Mouse (Mus musculus) heart, embryonic 13.5 days (tissue): Measurements from ENCODE around the gene Samd10. TPM values are rescaled to one million over a fixed set of nuclear protein-coding genes. Genes with fewer than 3 reads are reported as not detected.
A peak's percentile ranks its signal among the peaks of the same experiment; 100 is the strongest.

Experiments
- ATAC-seq: fragments of 200-750 bp; cut with Nextera tagmentation; 2 replicates; pipeline ENCODE4 v1.8.0; 2017; ENCODE audit warnings: moderate TSS enrichment; ENCODE audit not compliant: insufficient number of reproducible peaks, low FRiP score, low TSS enrichment; ENCODE audit errors: extremely low read depth
- H3K27ac ChIP-seq: fragments of 300-500 bp; sonication (generic); replicated peaks from 2 replicates; pipeline ENCODE4 v1.5.1; 2015; ENCODE audit warnings: moderate library complexity, mild to moderate bottlenecking, inconsistent platforms
- H3K27me3 ChIP-seq: fragments of 300-500 bp; sonication (generic); replicated peaks from 2 replicates; pipeline ENCODE4 v1.6.1; 2015; ENCODE audit warnings: mild to moderate bottlenecking, inconsistent platforms
- H3K36me3 ChIP-seq: fragments of 300-500 bp; sonication (generic); 2 replicates; pipeline ENCODE4 v1.6.1; 2015; ENCODE audit warnings: mild to moderate bottlenecking, inconsistent platforms
- H3K4me1 ChIP-seq: fragments of 300-500 bp; sonication (generic); 2 replicates; pipeline ENCODE4 v1.6.1; 2015; ENCODE audit warnings: inconsistent platforms
- H3K4me2 ChIP-seq: fragments of 300-500 bp; sonication (generic); 2 replicates; pipeline ENCODE4 v1.6.1; 2015; ENCODE audit warnings: inconsistent platforms, mild to moderate bottlenecking, moderate library complexity
- H3K4me3 ChIP-seq: fragments of 300-500 bp; sonication (generic); 2 replicates; pipeline ENCODE4 v1.5.1; 2015; ENCODE audit warnings: moderate library complexity, mild to moderate bottlenecking, inconsistent platforms
- H3K9ac ChIP-seq: fragments of 300-500 bp; sonication (generic); 2 replicates; pipeline ENCODE4 v1.6.1; 2015; ENCODE audit warnings: inconsistent platforms, mild to moderate bottlenecking, moderate library complexity
- H3K9me3 ChIP-seq: fragments of 300-500 bp; sonication (generic); 2 replicates; pipeline ENCODE4 v1.6.1; 2016; ENCODE audit warnings: inconsistent platforms
- WGBS: fragments of 180-500 bp; shearing (Covaris S2); methylation state at CpG from one replicate; pipeline ENCODE4 v1.1.7; 2015; ENCODE audit warnings: mixed read lengths; 5-methylcytosine and 5-hydroxymethylcytosine counted together
- polyA plus RNA-seq: library from polyadenylated mRNA; unstranded; fragments of >200 nt; fragmentation: Nextera tagmentation; extraction: Ambion mirVana; gene quantifications from 2 replicates; pipeline ENCODE4 v1.2.1, GENCODE M21; 2015

Gene Samd10
- polyA plus RNA-seq, 1 experiment from 2014 or later: 12.8 TPM

DNA sequence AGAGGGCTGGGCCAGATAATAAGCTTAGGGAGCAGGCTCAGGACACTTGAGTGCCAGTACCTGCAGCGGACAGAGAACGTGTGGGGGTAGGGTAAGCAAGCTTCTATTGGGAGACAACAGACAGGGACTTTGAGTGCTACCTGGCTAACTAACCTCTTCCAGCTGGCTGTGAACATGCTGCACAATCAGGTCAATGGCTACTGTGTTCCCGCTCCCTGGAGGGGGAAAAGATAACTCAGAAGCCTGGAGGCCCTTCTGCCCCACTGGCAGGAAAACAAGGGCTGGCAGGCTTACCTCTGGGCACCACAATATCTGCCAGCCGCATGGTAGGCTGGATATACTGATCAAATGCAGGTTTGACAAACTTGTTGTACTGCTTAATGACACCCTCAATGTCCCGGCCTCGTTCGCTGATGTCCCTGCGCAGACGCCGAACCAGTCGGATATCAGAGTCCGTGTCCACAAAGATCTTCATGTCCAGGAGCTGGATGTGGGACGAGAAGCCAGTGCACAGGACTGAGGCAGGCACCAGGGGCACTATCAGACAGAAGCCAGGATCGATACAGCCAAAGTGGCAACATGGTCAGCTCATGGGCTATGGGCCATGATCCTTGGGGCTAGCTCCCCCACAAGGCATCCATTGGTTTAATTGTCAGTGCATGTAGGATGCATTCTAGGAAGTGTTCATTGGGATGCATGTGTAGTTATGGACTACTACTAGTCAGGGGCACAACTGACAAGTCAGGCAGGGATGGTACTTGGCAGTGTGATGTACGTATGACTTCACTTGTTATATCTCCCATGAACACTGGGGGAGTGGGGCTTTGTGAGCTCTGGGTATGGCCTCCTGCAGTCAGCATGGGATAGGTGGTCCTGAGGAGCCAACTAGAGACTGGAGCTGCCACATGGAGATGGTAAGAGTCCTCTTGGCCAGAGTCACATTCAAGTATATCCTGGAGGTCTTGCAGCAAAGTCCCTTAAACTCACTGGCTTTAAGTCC lies 25.8 kb downstream of the Samd10 start:
- H3K4me2 ChIP-seq: no peak overlapping the region
- peaks cover 24% of the 10 kb centered on the region for H3K4me1 ChIP-seq
- H3K9ac ChIP-seq: no peak overlapping the region
- H3K4me3 ChIP-seq: no peak overlapping the region
- no peak for ATAC-seq
- WGBS: 89% methylated on average over 15 of the region's 15 CpGs
- no peaks in the 10 kb centered on the region for H3K9me3 ChIP-seq
- H3K27me3 ChIP-seq: no peaks in the 10 kb centered on the region
- peaks cover 44% of the 10 kb centered on the region for H3K36me3 ChIP-seq
- no peak overlapping the region for H3K27ac ChIP-seq

DNA sequence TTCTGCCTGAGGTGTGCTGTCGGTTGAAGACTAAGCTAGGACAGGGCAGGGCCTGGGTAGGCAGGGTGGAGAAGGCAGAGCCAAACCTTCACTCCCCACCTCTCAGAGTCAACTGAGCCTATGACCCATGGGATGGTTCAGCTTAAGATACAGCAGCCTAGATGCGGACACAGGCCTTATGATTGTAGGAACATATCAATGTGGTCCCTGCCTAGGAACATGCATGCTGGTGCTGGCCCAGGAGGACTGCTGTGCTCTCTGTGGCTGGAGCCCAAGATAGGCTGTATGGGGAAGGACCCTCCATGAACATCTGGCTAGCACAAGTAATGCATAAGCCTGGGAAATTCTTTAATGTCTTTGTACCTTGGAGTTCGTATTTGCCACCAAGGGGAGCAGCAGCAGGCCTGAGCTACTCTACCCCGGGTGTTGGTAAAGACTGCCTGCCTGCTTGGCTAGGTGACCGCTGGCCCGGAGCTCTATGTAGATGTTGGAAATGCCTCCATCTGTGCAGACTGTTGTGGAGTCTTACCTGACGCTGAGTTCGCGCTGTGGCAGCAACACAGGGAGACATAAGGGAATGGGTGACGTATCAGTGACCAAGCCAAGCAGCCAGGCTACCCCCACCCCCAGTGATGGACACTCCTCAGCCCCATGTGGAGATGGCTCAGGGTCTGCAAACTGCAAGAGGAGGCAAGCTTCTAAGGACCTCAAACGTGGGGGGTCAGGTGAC lies 26.9 kb downstream of the Samd10 start:
- Histone ChIP-seq H3K9ac (no peak overlapping the region), H3K27ac (no peak overlapping the region), H3K4me3 (no peak overlapping the region), H3K4me2 (no peak overlapping the region), H3K36me3 (peaks cover 44% of the 10 kb centered on the region), H3K27me3 (no peaks in the 10 kb centered on the region), H3K9me3 (no peaks in the 10 kb centered on the region), H3K4me1 (peaks cover 13% of the 10 kb centered on the region)
- no peak for ATAC-seq
- WGBS: 90% methylated on average over 11 of the region's 11 CpGs

DNA sequence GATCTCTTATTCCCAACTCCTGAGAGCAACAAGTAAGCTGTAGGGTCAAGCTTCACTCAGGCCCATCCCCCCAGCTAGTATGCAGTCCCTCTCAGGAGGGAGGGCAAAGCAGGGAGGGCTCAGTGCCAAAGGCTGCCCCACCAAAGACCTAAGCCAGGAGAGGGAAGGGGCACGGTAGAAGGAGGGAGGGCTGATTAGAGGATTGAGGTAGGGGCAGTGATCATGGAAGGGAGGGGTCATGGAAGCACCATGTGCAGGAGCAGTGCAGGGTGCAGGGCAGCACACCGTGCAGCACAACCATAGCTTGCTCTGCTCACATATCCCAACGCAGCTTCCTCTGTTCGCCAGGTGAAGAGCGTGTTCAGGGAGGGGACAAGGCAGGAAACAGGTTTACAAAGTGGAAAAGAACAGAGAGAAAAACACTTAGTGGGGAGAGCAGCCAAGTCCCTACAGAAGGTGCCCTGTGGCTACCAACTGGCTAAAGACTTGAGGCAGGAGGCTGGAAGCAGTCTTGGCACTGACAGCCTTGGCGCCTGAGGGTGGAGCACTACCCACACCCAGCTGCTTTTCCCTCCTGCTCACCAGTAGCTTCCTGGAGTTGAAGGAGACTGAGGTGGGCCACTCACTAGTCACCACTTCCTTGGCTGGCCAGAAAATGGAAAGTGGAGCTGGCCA lies 28.0 kb downstream of the Samd10 start:
- peaks cover 47% of the 10 kb centered on the region for H3K36me3 ChIP-seq
- no peaks in the 10 kb centered on the region for H3K27me3 ChIP-seq
- 56% methylated on average over 6 of the region's 6 CpGs for WGBS
- no peaks in the 10 kb centered on the region for H3K9me3 ChIP-seq
- no peak overlapping the region for H3K4me3 ChIP-seq
- peaks cover 8% of the 10 kb centered on the region for H3K4me1 ChIP-seq
- 0 out of 2 replicates have a peak, but pooled peaks have one; percentile 11 for ATAC-seq
- H3K9ac ChIP-seq: no peak overlapping the region
- no peak overlapping the region for H3K27ac ChIP-seq
- no peak overlapping the region for H3K4me2 ChIP-seq

DNA sequence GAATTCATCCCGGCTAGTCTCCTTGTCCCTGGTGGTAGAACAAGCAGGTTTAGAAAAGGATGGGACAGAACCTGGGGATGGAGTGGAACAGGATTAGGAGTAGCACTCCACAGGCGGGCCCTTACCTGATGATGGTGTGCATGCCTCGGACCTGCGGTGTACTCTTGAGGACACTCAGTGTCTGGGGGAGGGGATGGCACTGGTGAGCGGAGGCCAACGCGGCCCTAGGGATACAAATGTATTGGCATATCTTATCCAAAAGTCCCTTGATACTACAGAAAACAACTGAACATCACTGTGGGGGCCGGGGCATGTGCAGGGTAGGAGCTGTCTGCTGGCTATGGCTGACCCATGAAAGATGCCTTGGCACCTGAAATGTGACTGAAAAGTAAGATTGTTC lies 28.6 kb downstream of the Samd10 start:
- peaks cover 51% of the 10 kb centered on the region for H3K36me3 ChIP-seq
- no peak overlapping the region for H3K4me3 ChIP-seq
- H3K27ac ChIP-seq: no peak overlapping the region
- WGBS: 80% methylated on average over 8 of the region's 8 CpGs
- peaks cover 8% of the 10 kb centered on the region for H3K4me1 ChIP-seq
- H3K4me2 ChIP-seq: no peak overlapping the region
- no peaks in the 10 kb centered on the region for H3K27me3 ChIP-seq
- peaks cover 6% of the 10 kb centered on the region; the same call in 1 of the 2 replicates for H3K9me3 ChIP-seq
- H3K9ac ChIP-seq: no peak overlapping the region
- no peak for ATAC-seq

- H3K27me3 ChIP-seq: no peaks in the 10 kb centered on the region
- no peak overlapping the region for H3K4me3 ChIP-seq
- no peak overlapping the region for H3K27ac ChIP-seq
- H3K4me1 ChIP-seq: peaks cover 8% of the 10 kb centered on the region
- 88% methylated on average over 10 of the region's 10 CpGs for WGBS
- no peak for ATAC-seq
- H3K36me3 ChIP-seq: peaks cover 51% of the 10 kb centered on the region
- H3K4me2 ChIP-seq: no peak overlapping the region
- H3K9ac ChIP-seq: no peak overlapping the region
- H3K9me3 ChIP-seq: peaks cover 9% of the 10 kb centered on the region; the same call in 1 of the 2 replicates
These were observed 29.2 kb downstream of the Samd10 start for GRCm38 (mm10) chr2:181569856-181570255.

- Histone ChIP-seq H3K27me3 (no peaks in the 10 kb centered on the region), H3K4me1 (peaks cover 8% of the 10 kb centered on the region), H3K4me3 (no peak overlapping the region), H3K9ac (no peak overlapping the region), H3K27ac (no peak overlapping the region), H3K9me3 (peaks cover 9% of the 10 kb centered on the region; the same call in 1 of the 2 replicates), H3K36me3 (peaks cover 37% of the 10 kb centered on the region), H3K4me2 (no peak overlapping the region)
- no peak for ATAC-seq
- 50% methylated on average over 7 of the region's 7 CpGs for WGBS
These were observed 30.6 kb downstream of the Samd10 start for GRCm38 (mm10) chr2:181568272-181569008.

- ATAC-seq: no peak
- Histone ChIP-seq H3K9me3 (peaks cover 9% of the 10 kb centered on the region; the same call in 1 of the 2 replicates), H3K36me3 (peaks cover 28% of the 10 kb centered on the region), H3K9ac (no peak overlapping the region), H3K4me1 (peaks cover 8% of the 10 kb centered on the region), H3K27ac (no peak overlapping the region), H3K4me3 (no peak overlapping the region), H3K27me3 (no peaks in the 10 kb centered on the region), H3K4me2 (no peak overlapping the region)
- 83% methylated on average over 3 of the region's 3 CpGs for WGBS
These were observed 31.7 kb downstream of the Samd10 start for GRCm38 (mm10) chr2:181567338-181567737.

GRCm38 (mm10) chr2:181553772-181554171 lies 45.2 kb downstream of the Samd10 start:
- H3K4me1 ChIP-seq: no peaks in the 10 kb centered on the region
- no peak overlapping the region for H3K9ac ChIP-seq
- H3K36me3 ChIP-seq: peaks cover 62% of the 10 kb centered on the region
- H3K27me3 ChIP-seq: no peaks in the 10 kb centered on the region
- no peak overlapping the region for H3K4me2 ChIP-seq
- no peak overlapping the region for H3K4me3 ChIP-seq
- no peaks in the 10 kb centered on the region for H3K9me3 ChIP-seq
- H3K27ac ChIP-seq: no peak overlapping the region
- no peak for ATAC-seq

DNA sequence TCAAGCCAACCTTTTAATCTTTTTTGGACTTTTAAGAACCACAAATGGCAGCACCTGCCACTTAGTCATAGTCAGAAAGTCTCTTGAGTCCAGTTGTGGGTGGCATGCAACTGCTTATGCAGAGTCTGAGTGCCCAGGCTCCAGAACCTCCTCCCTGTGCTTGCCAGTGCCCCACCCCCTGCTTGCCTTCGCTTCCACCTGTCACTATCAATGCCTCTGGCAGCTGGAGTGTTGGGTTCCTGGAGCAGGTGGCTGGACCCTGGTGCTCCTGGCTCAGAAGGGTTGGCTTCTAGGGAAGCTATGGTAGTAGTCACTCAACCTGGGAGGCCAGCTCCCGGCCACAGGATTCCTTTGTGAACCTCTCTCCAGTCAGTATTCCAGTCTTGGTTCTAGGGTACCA lies 48.8 kb downstream of the Samd10 start:
- H3K4me2 ChIP-seq: no peak overlapping the region
- ATAC-seq: no peak
- H3K4me3 ChIP-seq: no peak overlapping the region
- H3K27me3 ChIP-seq: no peaks in the 10 kb centered on the region
- H3K4me1 ChIP-seq: peaks cover 7% of the 10 kb centered on the region
- no peaks in the 10 kb centered on the region for H3K9me3 ChIP-seq
- H3K9ac ChIP-seq: no peak overlapping the region
- peaks cover 92% of the 10 kb centered on the region for H3K36me3 ChIP-seq
- WGBS: 78% methylated on average over 2 of the region's 2 CpGs
- no peak overlapping the region for H3K27ac ChIP-seq

GRCm38 (mm10) chr2:181548682-181549081 lies 50.3 kb downstream of the Samd10 start:
- WGBS: 64% methylated on average over 5 of the region's 5 CpGs
- H3K4me1 ChIP-seq: peaks cover 7% of the 10 kb centered on the region
- no peak overlapping the region for H3K4me3 ChIP-seq
- H3K27me3 ChIP-seq: no peaks in the 10 kb centered on the region
- H3K4me2 ChIP-seq: no peak overlapping the region
- no peak overlapping the region for H3K27ac ChIP-seq
- H3K36me3 ChIP-seq: peaks cover 79% of the 10 kb centered on the region
- ATAC-seq: no peak
- no peaks in the 10 kb centered on the region for H3K9me3 ChIP-seq
- H3K9ac ChIP-seq: no peak overlapping the region
